Mouse (Mus musculus) olfactory bulb, adult 2 months (tissue): ENCODE measurements around the gene Trim65. TPM values are rescaled to one million over a fixed set of nuclear protein-coding genes. Genes with fewer than 3 reads are reported as not detected.
A peak's percentile ranks its signal among the peaks of the same experiment; 100 is the strongest.

Source experiments
- H3K27ac ChIP-seq: fragments of 200-500 bp; 2 replicates; pipeline ENCODE4 v1.5.1; 2012; ENCODE audit warnings: low read depth, low read length; ENCODE audit not compliant: insufficient read depth
- H3K4me1 ChIP-seq: fragments of 200-500 bp; 2 replicates; pipeline ENCODE4 v1.6.1; 2012; ENCODE audit warnings: low read length; ENCODE audit not compliant: control insufficient read depth, insufficient read depth
- H3K4me3 ChIP-seq: fragments of 200-500 bp; 2 replicates; pipeline ENCODE4 v1.5.1; 2012; ENCODE audit warnings: mild to moderate bottlenecking, low read depth, low read length, moderate library complexity; ENCODE audit not compliant: insufficient read depth
- CTCF ChIP-seq: fragments of 200-500 bp; IDR thresholded peaks from 2 replicates; pipeline ENCODE4 v1.5.1; 2012; ENCODE audit warnings: low read depth, mild to moderate bottlenecking, low read length, moderate library complexity; ENCODE audit not compliant: insufficient read depth
- POLR2A ChIP-seq: fragments of 200-500 bp; IDR thresholded peaks from 2 replicates; pipeline ENCODE4 v1.6.1; 2012; ENCODE audit warnings: mild to moderate bottlenecking, low read depth, low read length, moderate library complexity; ENCODE audit not compliant: insufficient read depth
- WGBS: fragments of 180-500 bp; shearing (Covaris S2); methylation state at CpG from one replicate; pipeline ENCODE4 v1.1.7; 2018; 5-methylcytosine and 5-hydroxymethylcytosine counted together
- polyA plus RNA-seq: library from polyadenylated mRNA; stranded (reverse); fragments of >200 nt; gene quantifications from 2 replicates; pipeline ENCODE4 v1.2.4, GENCODE M21; 2012; ENCODE audit warnings: low replicate concordance; ENCODE audit not compliant: missing spikeins, insufficient read depth, insufficient read length

Trim65 gene
- polyA plus RNA-seq, 1 experiment: not detected

DNA sequence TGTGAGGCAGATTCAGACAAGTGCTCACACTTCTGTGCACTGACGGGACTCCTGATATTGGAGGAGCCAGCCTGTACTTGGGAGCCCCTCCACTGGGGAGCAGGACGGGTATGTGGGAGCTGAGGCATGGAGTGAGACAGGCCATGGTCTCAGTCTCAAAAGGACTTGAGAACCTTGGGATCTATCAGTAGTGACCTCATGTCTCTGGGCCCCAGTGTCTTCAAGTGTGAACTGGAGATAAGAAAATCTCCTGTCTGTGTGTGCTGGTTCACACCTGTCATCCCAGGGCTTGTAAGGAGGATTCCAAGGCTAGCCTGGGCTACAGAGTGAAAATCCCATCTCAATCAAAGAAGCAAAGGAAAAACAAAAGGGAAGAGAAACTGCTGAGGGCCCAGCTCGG is 12.5 kb upstream of the Trim65 start:
- no peak overlapping the region for H3K4me3 ChIP-seq
- no peak for TF ChIP-seq POLR2A
- TF ChIP-seq CTCF: no peak
- H3K27ac ChIP-seq: no peak overlapping the region
- WGBS: 92% methylated on average over 3 of the region's 3 CpGs
- peaks cover 19% of the 10 kb centered on the region for H3K4me1 ChIP-seq

DNA sequence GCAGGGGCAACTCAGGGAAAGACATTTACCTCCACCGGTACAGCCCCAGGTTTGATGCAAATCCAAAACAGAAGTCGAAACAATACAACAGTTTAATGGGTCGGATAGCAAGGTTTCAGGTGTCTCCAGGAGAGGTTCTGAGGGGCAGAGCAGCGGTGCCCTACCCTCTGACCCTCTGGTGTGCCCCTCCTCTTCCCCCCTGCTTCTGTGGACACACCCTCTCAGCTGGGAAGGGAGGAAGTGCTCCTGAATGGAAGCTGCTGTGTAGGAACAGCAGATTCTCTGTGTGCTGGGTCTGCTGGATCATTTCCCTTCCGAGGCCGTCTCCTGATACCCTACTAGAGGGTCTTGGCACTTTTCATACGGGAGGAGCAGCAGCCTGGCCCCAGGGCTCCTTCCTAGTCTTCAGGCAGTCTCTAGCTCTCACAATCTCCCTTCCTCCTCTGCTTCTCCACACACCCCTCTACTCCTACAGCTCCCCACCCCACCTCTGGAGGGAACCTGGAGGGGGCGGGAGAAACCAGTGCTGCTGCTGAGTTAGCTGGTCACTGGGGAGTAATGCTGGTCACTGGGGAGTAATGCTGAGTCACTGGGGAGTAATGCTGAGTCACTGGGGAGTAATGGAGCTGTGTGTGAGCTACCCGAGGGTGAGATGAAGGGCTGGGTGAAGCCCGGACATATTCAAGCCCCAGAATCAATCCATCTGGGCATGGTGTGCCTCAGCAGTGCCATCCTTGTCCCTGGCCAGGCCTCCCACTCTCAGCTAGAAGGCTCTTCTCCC is 11.5 kb upstream of the Trim65 start:
- H3K4me1 ChIP-seq: peaks cover 21% of the 10 kb centered on the region
- no peak overlapping the region for H3K27ac ChIP-seq
- no peak for TF ChIP-seq CTCF
- TF ChIP-seq POLR2A: no peak
- H3K4me3 ChIP-seq: no peak overlapping the region
- 73% methylated on average over 10 of the region's 10 CpGs for WGBS

DNA sequence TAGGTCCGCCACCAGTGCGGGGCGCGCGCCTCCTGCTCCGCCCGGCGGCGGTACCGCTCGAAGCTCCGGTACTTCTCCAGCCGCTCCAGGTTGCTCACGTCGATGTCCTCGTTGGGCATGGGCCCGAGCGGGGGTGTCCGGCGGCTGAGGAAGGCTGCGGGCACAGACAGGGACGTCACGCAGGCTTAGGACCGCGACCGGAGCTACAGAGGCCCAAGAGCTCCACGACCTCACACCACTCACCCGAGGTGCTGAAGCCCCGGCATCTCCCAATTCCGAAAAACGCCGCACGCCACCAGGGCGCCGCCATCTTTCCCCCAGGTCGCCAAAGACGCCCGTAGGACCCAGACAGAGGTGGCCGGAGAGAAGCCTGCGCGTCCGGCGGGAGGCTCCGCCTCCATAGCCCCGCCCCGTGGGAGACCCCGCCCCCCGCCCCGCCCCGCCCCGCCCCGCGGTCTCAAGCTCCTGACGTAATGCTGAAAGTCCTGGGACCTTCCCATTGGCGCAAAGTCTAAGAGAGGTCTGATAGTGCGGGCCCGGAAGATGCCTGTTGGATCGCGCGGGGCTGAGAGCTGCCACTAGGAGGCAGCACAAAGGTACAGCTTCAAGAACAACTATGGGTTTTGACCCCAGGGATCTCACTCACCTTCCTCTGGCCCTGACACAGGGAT is 7.7 kb upstream of the Trim65 start, which contains the start of gene Mrpl38:
Gene Mrpl38, minus strand, starts transcription at position 401 of the 671 bp plus-strand sequence.
- under 1% methylated on average over 60 of the region's 60 CpGs for WGBS
- no peak for TF ChIP-seq POLR2A
- peak; percentile 45 for TF ChIP-seq CTCF
- Histone ChIP-seq H3K27ac (0 out of 2 replicates have a peak within 1 kb of the TSS, but pooled peaks have one; percentile 40), H3K4me1 (0 out of 2 replicates have a peak, but pooled peaks cover 4% of the 10 kb centered on the region), H3K4me3 (peak within 1 kb of the TSS; percentile 92)

DNA sequence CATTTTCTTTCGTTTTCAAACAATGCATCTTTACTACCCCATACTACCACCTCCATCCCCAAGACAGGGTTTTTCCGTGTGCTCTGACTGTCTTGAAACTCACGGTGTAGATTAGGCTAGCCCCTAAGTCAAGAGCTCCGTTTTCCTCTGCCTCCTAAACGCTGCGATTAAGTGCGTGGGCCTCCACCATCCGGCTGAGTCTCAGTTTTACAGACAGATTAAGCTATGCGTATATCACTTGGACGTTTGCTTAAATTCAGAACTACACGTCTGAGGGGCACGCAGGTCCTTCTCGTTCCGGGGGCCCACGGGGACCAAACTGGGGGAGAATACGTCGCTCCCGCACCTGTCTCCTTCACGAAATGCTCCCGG is 7.2 kb upstream of the Trim65 start:
- Histone ChIP-seq H3K4me3 (peak overlapping the region; percentile 92), H3K4me1 (0 out of 2 replicates have a peak, but pooled peaks cover 4% of the 10 kb centered on the region), H3K27ac (0 out of 2 replicates have a peak overlapping the region, but pooled peaks have one; percentile 40)
- under 1% methylated on average over 20 of the region's 20 CpGs for WGBS
- TF ChIP-seq POLR2A: no peak
- TF ChIP-seq CTCF: no peak

DNA sequence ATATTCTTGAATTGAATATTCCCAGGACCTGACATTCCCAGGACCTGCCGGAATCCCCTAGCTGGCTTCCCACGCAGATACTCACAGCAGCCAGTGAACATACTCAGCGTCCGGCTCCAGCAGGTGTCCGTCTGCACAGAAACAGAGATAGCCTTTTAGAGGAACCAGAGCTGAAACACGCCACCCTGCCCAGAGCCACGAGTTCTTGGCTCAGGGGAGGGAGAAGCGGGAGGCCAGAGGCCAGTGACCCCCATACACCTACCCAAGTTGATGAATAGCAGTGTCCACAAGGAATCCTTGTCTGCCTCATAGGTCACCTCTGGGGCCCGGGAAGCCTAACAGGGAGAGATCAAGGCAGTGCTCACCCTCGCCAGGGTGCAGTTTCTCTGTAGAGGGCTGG is 3.2 kb upstream of the Trim65 start:
- WGBS: 90% methylated on average over 10 of the region's 10 CpGs

DNA sequence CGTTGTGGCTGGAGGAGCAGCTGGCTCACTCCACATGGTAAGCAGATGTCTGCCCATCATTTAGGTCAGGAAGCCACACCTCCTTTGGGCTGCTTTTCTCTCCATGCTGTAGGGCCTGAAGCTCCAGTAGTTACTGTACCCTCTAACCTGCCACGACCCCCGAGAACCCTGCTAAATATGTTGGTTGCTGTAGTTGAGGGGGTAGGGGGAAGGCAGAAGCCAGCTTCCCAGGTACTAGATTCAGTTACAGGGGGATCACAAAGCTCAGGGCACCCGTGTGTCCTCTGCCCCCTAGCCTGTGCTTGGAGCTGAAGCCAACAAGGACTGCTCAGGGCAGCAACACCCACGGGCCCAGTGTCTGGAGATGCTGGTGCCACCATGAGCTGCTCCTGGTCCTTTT is 2.6 kb upstream of the Trim65 start:
- H3K4me3 ChIP-seq: no peak overlapping the region
- peaks cover 18% of the 10 kb centered on the region for H3K4me1 ChIP-seq
- TF ChIP-seq CTCF: no peak
- TF ChIP-seq POLR2A: no peak
- no peak overlapping the region for H3K27ac ChIP-seq
- WGBS: 68% methylated on average over 5 of the region's 5 CpGs

More for the DNA sequence above, 3.2 kb upstream of the Trim65 start:
- Histone ChIP-seq H3K27ac (no peak overlapping the region), H3K4me1 (peaks cover 17% of the 10 kb centered on the region), H3K4me3 (no peak overlapping the region)
- TF ChIP-seq CTCF (no peak), POLR2A (no peak)

DNA sequence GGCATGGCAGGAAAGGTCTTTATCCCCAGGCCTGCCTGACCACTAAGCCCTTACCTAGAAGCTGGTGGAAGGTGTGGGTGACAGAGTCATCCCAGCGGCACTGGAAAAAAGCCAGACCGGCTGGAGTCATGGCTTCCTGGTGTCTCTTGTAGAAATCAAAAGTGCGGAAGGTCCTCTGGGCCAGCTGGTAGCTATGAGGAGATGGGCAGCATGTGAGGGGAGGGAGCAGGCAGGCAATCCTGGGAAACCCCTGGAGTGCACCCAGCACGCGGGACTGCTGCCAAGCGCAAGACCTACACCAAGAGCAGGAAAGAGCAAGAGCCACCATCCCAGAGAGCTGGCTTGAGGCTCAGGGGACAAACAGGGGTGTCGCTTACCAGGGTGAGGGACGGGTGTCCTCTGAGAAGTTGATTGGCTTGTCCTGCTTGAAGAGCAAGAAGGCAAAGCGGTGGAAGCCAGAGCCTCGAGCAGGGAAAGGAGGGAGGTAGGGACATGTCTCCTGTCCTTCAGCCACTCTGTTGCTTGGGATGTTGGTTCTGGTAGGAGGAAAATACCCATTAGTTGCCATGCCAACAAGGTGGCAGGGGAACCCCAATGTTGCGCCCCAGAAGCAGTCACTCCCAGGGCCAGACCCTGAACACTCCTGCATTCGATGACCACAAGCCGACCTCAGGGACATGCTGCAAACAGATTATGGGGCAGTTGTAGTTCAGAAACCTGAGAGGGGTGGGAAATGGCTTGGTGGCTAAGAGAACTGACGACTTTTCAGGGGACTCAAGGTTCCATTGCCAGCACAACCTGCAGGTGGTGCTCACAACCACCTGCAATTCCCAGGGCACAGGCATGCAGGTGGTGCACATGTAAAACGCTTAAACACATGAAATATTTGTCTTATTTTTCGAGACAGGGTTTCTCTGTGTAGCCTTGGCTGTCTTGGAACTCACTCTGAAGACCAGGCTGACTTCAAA is 1.7 kb upstream of the Trim65 start:
- WGBS: 76% methylated on average over 16 of the region's 16 CpGs
- TF ChIP-seq POLR2A: no peak
- TF ChIP-seq CTCF: no peak

DNA sequence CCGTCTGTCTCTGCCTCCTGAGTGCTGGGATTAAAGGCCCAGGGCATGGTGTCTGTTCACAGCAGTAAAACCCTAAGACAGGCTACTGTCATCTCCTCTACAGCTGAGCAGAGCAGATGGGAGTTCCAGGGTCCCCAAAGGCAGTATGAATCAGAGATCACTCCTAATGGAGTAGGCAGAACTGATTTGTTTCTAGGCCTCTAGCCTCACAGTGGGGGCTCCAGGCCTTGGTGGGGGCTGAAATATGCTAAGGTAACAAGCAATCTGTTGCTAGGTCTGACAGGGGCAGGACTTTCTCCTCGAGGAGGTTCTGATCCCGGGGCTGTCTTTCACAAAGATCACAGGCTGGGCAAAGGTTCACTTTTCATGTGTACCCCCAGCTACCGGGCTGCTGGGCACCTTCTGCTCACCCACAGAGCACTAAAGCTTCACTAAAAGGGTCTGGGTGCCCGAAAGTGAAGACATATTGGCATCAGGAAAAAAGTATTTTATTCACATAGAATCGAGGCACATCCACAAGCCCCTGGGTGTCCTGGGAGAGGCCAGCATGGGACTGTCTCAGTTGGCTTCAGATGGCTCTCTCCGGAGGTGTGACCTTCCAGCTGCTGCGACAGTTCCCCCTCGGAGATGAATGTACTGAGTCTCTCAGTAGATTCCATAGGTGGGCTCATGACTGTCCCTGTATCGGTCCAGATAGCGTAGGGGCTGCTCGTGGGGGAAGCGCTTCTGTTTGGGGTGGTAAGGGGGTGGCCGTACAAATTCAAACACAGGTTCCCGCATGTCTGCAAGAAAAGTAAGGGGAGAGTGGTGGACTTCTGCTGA is 632 bp upstream of the Trim65 start:
- Histone ChIP-seq H3K4me1 (peaks cover 16% of the 10 kb centered on the region), H3K4me3 (peak overlapping the region; percentile 70; the same call in 1 of the 2 replicates), H3K27ac (no peak overlapping the region; the same call in 1 of the 2 replicates)
- 80% methylated on average over 15 of the region's 15 CpGs for WGBS
- TF ChIP-seq CTCF: no peak
- TF ChIP-seq POLR2A: no peak

More for the DNA sequence above, 1.7 kb upstream of the Trim65 start:
- Histone ChIP-seq H3K27ac (no peak overlapping the region), H3K4me1 (peaks cover 17% of the 10 kb centered on the region), H3K4me3 (no peak overlapping the region)
